Mouse (Mus musculus) layer of hippocampus, postnatal 25 days (tissue): Measurements from ENCODE around the gene Prune1. TPM values are rescaled to one million over a fixed set of nuclear protein-coding genes. Genes with fewer than 3 reads are reported as not detected.

Source experiments
- DNase-seq, 2 experiments: peaks; one replicate each; pipeline ENCODE4 v3.0.0; 2022; ENCODE audit warnings: mixed read lengths in 2 of 2, low spot score in 1 of 2; ENCODE audit errors: extremely low spot score in 1 of 2
- total RNA-seq, 2 experiments: library from RNA; stranded (reverse); gene quantifications; 2 replicates each; pipeline ENCODE4 v1.2.3; 2021

Prune1 gene
- total RNA-seq = 10 to 100 TPM; 20.6 to 22.6 TPM

DNA sequence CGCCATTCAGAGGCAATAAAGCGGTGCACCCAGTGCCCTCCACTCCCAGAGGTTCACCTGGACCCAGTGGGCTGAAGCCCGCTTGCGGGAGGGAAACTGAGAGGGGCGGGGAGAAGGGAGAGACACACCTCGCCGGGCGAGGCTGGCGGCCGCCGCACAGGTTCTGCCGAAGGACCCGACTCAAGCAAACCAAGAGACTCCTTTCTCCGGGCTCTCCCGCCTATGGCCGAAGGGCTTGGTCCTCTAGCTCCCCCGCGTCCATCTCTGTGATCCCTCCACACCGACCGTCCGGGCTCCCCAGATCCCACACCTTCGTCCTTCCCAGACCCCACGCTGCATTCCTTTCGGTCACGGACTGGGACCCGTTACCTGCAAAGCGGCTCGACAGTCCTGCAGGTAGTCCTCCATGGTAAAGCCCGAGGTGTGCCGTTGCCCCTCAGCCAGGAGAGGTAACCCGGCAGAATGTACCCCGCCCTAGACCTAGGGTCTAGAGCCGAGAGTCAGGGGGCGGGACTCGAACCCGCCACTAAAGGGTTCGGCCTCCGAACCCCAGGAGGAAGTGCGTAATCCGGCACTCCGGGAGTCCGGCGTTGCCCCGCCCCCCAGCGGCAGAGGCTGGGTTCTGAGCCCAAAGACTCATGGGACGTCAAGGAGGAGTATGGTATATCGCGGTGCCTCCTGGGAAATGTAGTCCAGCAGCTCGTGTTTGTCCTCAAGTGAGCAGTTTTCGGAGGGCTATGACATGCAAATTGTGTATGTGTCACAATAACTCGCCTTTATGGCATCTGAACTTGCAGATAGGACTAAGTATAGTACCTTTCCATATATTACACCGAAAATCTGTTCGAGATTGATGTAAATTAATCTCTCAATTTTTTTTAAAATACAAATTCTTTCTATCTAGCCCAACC, at the start of gene Prune1, which contains the start of gene Mindy1:
Gene Prune1 (minus strand): TSS at position 861 of the 911 bp plus-strand sequence.
Gene Mindy1 (plus strand): TSS at position 130 of the 911 bp plus-strand sequence.
- peak; percentile 97 for DNase-seq

DNA sequence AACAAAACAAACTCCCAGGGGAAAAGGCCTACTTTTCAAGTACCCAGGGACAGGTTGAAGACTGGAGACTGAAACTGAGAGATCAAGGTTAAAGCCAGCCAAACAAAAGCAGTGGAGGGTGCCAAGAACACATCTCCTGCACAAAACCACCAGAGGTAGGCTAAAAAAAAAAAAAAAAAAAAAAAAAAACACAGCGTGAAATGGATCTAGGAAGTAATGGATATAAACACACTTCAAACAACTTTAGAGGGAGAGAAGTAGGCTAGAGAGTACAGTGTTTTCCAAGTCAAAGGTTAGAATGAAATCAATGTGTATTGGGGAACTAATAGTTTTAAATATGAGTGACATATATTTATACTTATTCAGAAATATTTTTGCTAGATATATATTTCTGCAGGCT, 49.7 kb upstream of the Prune1 start:
- no peak for DNase-seq

DNA sequence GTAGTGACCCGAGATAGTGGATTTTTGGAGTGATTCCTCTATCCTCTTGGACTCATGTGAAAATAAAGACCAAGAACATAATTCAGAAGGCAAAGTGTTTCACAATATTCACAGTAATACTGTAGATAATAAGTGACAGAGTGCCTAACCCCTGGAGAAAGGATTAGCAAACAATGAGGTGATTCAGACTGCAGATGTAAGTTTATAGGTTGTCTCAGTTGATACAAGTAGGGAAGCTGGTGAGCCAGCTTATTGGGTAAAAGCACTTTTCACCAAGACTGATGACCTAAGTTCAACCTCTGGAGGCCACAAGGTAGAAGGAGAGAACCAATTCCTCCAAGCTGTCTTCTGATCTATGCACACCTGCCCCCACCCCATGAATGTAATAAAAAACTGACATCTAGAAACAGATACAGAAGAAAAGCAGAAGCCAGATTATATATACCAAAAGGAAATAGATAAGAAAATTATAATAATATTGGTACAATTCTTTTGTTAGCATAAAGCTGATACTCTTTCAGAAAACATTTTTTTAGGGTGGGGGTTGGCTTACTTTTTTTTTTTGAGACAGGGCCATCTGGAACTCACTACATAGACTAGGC, 47.0 kb upstream of the Prune1 start:
- no peak for DNase-seq

DNA sequence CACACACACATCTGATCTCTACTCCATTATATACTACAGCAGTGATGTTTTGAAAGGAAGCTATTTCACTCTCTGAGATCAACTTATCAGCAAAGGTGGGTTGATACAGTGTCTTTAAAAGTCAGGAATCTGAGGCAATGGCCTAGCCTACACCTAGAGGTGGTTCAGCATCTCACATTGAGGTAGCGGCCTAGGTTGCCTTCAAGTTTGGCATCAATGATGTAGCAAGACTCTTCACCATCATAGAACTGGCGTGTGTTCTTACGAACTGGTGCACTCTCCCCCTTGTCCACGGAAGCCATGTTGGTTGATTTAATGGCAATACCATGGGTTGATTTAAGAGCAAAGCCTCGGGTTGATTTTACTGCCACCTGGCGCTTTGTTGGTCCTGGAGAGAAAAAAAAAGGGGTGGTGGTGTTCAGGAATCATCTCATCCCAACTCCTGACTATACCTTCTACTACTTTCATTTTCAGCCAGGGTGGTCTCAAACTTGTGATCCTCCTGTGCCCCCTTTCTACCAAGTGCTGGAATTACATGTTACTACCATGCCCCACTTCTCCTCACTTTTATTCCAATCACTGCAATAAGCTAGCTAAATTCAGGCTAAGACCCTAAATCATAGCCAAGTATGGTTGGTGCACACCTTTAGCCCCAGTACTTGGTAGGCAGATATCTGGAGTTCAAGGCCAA, 42.7 kb upstream of the Prune1 start:
- DNase-seq = no peak

DNA sequence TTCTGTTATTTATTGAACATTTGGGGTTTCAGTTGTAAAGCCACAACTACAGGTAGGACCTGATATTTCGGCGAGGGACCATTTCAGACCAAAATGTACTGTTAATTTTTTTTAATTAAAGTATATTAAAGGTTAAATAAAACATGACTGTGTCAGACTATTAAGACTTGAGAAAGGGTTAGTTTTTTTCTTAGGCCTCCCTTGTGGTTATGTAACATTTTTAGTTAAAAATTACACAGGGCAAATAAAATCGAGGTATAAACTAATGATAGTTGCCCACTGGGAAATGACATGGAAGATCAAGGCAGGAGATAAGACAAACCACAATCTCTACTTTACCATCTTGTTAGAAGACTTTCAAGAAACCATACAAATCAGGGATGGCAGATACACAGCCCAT, 41.6 kb upstream of the Prune1 start:
- no peak for DNase-seq

DNA sequence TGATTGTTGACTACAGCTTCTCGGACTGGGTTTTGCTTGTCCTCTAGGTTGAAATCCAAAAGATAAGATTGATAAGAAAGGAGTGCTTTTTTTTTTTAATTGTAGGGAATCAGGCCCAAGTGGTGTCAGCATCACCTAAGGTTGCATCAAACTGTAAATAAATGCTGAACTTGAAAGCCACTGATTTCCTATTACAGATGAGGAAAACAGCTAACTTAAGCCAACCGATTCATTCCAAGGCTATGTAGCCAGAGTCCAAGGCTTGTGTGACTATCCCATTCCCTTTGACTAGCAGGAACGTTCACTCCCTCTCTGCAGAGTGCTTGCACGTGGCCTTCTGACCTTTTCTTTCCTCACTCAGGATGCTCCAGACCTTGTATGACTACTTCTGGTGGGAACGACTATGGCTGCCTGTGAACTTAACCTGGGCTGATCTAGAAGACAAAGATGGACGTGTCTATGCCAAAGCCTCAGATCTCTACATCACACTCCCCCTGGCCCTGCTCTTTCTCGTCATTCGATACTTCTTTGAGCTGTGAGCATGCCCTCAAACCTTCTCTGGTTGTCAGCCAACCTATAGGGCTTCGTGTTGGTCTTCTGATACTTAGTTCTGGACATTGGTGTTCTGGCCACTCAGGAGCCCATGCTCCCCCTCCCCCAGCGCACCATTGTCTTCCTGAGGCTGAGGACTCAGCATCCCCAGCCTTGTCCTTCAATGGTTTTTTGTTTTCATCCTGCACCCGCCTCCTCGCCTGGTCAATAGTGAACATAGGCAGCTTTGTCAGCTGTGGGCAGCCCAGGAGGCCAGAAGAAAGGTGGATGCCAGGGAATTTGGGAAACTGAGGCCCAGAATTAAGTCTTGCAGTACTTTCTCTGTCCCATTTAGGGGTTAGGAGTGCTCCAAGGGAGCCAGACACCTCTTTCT, 38.1 kb upstream of the Prune1 start:
- no peak for DNase-seq

DNA sequence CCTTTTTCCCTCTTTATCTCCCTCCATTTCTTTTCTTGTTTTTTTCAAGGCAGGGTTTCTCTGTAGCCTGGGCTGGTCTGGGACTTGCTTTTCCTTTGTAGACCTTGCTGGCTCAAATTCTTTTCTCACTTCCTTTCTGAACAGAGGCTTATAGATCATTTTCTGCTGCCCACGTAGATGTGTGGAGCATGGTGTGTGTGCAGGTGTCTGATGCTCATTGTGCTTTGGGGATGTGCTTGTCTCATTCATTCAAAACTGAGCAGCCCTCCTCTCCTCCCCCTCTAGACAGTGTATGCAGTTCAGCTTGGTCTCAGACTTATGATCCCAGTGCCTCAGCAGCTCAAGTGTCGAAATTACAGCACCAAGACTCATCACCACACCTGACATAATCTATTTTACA, 37.2 kb upstream of the Prune1 start:
- DNase-seq = no peak

DNA sequence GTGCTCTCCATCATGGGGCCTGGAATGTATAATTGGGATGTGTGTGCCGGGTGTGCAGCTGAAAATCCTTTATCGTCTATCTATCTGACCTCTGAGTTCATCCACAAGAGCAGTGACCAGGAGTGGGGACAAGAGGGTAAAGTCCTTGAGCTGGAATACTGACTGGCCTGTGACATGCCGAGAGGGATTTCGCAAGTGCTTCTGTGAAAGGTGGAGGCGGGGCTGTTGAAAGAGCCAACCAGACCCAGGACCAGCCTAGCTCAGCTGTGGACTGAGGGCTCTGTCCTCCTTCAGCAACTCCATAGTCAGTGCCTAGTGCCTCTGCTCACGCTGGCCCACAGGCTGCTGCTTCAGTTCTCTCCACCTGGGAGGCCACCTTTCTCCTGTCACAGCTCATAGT, 36.7 kb upstream of the Prune1 start:
- no peak for DNase-seq

DNA sequence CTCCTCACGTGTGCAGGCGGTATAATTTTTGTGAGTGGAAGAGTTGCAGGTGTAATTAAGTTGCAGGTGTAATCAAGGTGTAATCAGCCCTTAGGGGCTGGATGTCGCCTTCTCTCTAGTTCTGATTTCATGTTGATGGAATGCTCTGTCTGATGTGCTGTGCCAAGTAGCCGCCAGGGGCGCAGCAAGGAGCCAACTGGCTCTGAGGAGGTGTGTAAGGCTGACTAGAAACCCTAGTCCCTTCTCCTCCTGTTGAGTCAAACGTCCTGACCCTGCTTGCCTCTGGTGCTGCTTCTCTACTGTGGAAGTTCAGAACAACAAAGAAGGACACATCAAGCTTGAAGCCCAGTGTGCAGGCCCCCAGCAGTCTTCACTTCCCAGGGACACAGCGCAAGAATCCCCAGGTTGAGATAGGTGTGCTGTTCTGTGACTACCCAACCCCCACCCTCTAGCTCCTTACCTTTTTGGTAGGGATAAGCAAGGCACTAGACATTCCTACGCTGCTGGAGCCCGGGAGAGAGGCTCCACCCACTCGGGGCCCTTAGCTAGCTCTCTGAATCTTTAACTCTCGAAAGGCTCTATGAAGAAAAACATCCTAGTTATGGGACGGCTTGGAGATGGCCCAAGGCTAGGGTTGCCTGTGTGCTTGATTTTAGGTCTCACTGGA, 35.7 kb upstream of the Prune1 start:
- DNase-seq = peak in 1 of 2 experiments; percentile 37

DNA sequence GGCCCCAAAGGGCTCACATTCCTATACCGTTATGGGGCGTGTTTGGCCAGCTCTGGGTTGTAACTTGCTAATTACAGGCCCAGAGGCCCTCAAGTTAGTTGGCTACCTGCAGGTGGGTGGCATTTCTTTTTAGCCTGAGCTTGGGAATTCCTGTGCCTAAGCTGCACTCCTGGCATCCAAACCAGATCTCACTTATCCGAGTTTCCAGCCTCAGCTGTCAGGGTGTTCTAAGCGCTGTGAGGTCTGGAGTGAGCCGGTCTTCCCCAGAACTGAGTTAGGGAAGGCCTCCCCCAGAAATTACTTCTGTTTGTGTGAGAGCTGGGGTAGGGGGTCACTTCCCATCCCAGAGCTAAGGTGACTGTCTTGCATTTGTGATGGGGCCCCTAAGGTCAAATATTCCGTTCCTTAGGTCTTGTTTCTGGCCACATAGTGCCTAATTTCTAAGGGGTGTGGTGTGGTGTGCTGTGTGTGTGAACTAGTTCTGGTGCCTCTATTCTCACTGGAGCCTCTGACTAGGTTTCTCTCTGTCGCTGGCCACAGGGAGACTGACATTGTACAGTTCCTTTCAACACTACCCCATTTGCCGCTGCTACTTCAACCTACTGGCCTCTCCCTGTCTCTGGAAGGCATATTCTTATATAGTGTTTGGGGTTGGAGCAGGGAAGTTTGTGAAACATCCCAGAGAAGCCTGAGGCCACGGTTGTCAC, 34.1 kb upstream of the Prune1 start:
- no peak for DNase-seq

DNA sequence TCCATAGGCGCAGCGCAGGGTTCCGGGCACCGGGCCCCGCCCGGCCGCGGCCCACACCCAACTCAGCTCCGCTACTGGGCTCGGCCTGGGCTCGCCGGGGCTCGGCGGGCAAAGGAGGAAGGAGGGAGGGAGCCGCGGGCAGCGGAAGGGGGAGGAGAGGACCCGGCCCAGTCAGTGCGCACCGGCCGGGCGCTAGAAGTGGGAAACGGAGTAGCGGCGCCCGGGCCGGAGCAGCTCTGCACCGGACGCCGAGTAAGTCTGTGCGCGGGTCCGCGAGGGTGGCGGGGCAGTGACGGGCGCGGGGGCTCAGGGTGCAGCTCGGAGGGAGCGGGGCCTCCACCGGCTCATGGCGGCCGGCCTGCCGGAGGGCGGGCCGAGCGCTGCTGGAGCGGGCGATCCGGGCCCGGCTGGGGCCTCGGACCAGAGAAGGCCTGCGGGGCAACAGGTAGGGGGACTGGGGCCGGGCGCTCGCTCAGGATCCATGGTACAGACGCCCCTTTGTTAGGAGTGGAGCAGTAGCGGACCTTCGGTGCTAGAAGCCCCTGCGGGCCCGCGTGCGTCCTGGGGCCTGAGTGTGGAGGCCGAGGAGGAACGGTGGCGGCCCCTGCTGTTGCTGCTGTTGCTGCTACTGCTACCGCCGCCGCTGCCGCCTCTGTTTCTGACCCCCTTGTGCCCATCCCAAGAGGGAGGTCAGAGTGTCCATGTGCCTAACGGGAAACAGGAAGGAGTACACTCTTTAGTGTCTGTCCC, 33.4 kb upstream of the Prune1 start:
- peak; percentile 61 to 65 for DNase-seq

DNA sequence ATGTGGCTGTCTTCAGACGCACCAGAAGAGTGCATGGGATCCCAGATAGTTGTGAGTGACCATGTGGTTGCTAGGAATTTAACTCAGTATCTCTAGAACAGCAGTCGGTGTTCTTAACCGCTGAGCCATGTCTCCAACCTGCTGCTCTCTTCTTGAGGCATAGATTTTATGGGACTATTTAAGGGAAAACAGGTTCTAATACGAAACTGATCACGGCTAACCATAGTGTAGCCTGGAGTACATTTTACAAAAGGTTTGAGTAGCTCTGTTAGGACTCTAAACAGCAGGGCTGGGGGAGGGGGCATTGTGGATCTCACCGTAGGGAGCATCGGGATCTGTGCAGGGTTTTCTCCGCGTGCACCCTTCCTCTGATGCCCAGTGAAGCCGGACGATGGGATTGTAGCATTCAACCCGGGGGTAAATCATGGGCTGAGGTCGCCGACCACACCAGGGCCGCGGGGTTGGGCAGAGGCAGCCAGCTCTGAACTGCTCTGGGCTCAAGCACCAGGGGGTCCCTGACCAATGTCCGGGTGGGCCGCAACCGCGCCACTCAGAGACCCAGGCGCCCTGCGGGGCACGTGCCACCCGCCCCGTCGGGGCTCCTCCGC, 32.7 kb upstream of the Prune1 start, which contains the start of gene Cers2:
Gene Cers2 (plus strand): TSS at position 306 of the 608 bp plus-strand sequence.
- peak in 1 of 2 experiments; percentile 18 for DNase-seq

DNA sequence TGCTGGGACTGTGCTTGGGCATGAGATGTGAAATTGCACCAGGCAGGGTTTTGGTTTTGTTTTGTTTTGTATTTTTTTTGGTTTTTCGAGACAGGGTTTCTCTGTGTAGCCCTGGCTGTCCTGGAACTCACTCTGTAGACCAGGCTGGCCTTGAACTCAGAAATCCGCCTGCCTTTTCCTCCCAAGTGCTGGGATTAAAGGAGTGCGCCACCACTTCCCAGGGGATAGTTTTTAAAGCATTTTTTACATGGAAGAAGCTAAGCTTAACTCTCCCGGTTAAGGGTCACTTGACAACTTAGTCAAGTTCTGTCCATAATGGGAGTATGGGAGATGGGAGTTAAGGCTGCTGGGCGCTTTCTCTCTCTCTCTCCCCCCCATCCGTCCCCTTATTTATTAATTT, 32.2 kb upstream of the Prune1 start:
- DNase-seq = no peak

DNA sequence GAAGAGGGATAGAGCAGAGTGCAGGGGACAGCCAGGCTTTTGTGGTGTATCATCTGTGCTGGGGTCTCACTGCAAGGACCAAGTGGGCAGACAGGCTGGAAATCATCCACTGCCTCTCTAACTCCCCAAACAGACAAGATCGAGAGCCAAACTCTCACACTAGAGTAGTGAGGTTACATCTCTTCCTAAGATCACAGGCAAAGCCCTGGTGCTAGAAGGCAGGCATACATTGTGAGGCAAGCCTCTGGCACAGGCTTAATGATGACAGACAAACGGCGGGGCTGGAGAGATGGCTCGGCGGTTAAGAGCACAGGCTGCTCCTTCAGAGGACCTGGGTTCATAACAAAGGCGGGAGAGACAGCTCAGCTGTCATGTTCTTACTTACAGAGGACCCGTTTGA, 31.6 kb upstream of the Prune1 start:
- no peak for DNase-seq

DNA sequence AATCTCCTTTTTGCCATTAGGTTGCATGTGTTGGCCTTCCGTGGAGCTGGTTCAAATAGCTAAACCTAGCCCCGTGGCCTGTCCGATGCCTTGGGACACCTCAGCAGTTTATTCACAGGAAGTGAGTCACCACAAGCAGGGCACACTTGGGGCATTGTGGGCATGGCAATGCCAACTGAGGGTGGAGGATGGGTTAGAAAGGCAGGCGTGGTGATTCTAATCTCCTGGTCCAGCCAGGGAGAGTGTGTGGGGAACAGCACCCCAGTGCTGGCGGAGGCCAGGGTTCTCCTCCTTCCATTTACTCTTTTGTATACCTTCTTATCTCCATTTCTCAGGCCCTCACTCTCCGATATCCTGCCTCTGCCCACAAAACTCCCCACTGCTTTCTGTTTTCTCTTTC, 30.7 kb upstream of the Prune1 start:
- no peak for DNase-seq

DNA sequence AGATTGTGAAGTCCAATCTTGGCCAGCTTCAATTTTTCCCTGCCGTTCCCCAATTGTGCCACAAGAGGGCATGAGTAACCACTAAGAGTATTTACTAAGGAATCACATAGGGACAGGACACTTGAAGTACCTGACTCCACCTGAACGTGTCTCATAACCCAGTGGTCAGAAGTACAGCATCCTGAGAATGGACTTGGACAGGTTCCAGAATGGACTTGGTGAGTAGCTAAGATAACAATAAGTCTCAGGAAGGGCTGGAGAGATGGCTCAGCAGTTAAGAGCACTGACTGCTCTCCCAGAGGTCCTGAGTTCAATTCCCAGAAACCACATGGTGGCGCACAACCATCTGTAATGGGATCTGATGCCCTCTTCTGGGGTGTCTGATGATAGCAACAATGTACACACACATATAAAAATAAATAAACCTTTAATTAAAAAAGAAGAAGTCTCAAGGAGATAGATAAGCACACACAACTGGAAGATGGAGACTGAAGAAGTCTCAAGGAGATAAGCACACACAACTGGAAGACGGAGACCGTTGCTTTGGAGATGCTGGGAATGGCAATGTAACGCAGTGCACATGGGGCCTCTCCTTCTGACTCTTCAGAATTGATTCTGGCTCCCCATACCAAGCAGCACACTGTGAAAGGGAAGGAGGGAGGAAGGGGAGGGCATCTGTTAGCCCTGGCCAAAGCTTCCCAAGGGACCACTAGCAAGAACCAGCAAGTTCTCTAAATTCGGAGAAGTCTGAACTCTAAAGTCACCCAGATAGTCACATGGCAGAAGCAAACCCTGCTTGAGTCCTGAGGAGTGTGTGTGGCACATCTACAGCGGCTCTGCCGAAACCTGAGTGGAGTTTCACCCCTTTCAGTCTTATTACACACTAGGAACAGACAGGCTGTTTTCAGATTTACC, 29.3 kb upstream of the Prune1 start:
- DNase-seq = peak; percentile 31 to 59

DNA sequence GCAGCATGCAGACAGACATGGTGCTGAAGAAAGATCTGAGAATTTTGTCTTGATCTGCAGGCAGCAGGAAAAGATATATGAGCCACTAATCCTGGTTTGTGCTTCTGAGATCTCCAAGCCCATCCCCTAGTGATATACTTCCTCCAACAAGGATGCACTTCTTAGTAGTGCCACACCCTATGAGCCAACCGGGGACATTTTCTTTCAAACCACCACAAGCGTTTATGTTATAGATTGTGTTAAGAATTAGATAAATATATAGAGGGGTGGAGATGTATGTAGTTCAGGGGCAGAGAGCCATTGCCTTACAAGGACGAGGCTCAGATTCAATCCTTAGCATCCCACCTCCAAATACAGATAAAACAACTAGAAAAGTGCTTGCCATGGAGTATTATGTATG, 28.6 kb upstream of the Prune1 start:
- DNase-seq = no peak
